Mouse (Mus musculus): ENCODE measurements around the gene Pms2. TPM values are rescaled to one million over a fixed set of nuclear protein-coding genes. Genes with fewer than 3 reads are reported as not detected.

The Pms2 gene
- polyA plus RNA-seq, 1 experiment from 2014 or later, result 31.9 TPM

DNA sequence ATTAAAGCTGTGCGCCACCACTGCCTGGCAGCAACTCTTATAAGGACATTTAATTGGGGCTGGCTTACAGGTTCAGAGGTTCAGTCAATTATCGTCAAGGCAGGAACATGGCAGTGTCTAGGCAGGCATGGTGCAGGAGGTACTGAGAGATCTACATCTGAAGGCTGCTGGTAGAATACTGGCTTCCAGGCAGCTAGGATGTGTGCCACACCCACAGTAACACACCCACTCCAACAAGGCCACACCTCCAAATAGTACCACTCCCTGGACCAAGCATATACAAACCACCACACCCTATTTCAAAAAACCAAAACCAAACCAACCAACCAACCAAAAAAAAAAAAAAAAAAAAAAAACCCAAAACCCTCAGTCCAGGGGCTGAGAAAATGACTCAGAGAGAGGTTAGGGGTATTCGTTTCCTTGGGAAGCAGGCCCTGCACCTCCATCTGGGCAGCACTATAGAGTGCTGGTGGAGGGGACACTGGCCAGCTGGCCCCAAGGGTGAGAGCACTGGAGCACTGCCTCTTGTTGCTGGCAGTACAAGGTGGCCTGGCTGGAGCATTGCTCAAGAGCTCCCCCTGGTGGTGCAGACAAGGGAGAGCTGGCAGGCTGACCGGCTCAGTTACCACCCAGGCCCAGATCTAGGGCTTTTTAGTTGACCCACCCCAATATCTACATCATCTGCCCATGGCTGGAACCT, 65.3 kb downstream of the Pms2 start:
- Histone ChIP-seq H3K9me3 (replicated peaks) (no peaks in the 10 kb centered on the region), H3K27me3 (no peaks in the 10 kb centered on the region), H3K9ac (no peak overlapping the region), H3K36me3 (no peaks in the 10 kb centered on the region), H3K4me3 (replicated peaks) (no peak overlapping the region), H3K4me1 (no peaks in the 10 kb centered on the region), H3K4me2 (no peak overlapping the region), H3K27ac (no peak overlapping the region)
- 46% methylated on average over 4 of the region's 4 CpGs for WGBS
- peak; percentile 65 for ATAC-seq (replicated peaks; ENCODE audit: low FRiP score)

DNA sequence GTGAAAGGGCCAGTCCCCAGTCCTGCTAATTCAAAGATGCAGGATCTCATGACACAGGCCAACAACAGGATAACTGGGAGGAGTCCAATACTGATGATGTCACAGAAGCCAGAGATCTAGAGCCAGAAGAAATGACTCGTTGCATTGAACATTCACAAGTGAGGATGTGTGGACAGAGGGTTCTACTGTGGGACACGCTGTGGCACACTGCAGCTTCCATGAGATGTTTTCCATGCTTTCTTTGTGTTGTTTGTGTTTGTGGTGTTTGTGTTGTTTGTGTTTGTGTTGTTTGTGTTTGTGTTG, 65.8 kb downstream of the Pms2 start:
- Histone ChIP-seq H3K9ac (no peak overlapping the region), H3K36me3 (no peaks in the 10 kb centered on the region), H3K4me2 (no peak overlapping the region), H3K9me3 (replicated peaks) (no peaks in the 10 kb centered on the region), H3K27ac (no peak overlapping the region), H3K27me3 (no peaks in the 10 kb centered on the region), H3K4me1 (no peaks in the 10 kb centered on the region), H3K4me3 (replicated peaks) (no peak overlapping the region)
- ATAC-seq (replicated peaks; ENCODE audit: low FRiP score), result peak; percentile 31; the same call in 1 of the 2 replicates
- WGBS, result 54% methylated on average over 2 of the region's 2 CpGs

DNA sequence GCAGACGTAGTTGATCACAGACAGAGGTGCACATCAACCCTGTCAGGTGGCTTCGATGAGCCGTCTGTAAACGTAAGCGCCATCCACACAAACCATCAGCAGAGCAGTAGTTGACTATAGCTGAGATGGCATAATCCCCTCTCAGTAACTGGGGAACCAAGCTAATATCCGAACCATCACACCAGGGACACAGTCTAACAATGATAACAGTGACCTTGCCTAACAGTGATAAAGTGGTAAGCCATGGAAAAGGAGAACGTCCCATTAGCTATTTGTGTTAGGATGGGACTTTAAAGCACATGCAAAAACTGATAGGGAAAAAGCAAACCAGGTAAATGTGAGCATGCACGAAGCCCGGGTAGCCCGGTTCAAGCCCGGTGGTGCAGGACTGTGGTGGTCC, 66.5 kb downstream of the Pms2 start:
- Histone ChIP-seq H3K9me3 (replicated peaks) (no peaks in the 10 kb centered on the region), H3K27me3 (no peaks in the 10 kb centered on the region), H3K4me1 (no peaks in the 10 kb centered on the region), H3K4me2 (no peak overlapping the region), H3K36me3 (no peaks in the 10 kb centered on the region), H3K27ac (no peak overlapping the region), H3K4me3 (replicated peaks) (no peak overlapping the region), H3K9ac (no peak overlapping the region)
- ATAC-seq (replicated peaks; ENCODE audit: low FRiP score), result no peak
- 90% methylated on average over 11 of the region's 11 CpGs for WGBS

DNA sequence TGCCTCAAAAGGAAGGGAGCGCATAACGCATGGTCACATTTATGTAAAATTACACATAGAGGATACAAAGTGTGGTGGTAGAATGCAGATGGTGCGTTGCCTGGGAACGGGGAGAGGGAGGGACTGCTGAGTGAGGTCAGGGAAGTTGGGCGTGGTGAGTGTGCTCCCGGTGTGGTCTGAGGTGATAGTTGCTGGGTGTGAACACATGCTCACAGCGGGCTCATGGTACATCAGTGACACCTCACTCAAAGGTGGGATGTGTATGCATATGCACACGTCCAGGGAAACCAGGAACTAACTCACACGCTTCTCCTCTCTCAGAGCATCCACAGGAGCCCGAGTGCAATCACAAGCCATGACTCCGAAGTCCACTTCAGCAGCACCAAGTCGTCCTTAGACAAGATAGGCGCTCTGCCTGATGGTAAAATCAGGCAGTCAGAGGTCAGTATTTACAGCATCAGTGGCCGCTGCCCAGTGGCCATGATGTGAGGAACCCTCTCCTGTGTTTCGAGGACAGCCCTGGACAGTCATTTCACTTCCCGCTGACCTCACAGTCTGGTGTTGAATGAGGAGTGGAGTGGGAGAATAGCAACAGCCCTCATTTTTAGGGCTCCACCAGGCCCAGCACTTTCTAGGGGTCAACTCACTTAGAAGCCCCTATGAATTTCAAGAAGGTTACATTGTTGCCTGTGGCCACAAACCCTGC, 67.1 kb downstream of the Pms2 start:
- H3K9me3 ChIP-seq (replicated peaks), result no peaks in the 10 kb centered on the region
- H3K27ac ChIP-seq, result no peak overlapping the region
- H3K9ac ChIP-seq, result no peak overlapping the region
- H3K27me3 ChIP-seq, result no peaks in the 10 kb centered on the region
- no peak overlapping the region for H3K4me3 ChIP-seq (replicated peaks)
- H3K4me1 ChIP-seq, result no peaks in the 10 kb centered on the region
- no peak; the same call in 1 of the 2 replicates for ATAC-seq (replicated peaks; ENCODE audit: low FRiP score)
- H3K4me2 ChIP-seq, result no peak overlapping the region
- no peaks in the 10 kb centered on the region for H3K36me3 ChIP-seq
- WGBS, result 73% methylated on average over 16 of the region's 16 CpGs

DNA sequence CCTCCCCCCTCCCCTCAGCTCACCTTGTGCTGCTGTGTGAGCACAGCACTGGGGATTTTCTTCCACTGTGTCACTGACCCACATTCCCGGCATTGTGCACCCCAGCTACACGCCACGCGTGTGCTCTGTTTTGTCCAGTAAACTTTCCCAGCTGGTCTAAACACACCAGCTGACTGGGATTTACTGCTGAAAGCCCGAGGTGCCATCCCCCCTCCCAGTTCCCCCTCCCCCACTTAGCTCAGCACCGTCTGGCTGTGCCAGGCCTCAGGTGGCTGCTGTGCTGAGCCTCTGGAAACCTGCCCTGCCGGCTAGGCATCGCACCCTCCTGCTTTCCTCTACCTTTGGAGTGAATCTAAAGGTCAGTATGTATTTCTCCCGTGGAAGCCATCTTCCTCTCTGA, 71.1 kb downstream of the Pms2 start:
- Histone ChIP-seq H3K36me3 (peaks cover 19% of the 10 kb centered on the region), H3K9ac (no peak overlapping the region), H3K27ac (no peak overlapping the region), H3K4me1 (no peaks in the 10 kb centered on the region), H3K27me3 (no peaks in the 10 kb centered on the region), H3K4me2 (no peak overlapping the region), H3K4me3 (replicated peaks) (no peak overlapping the region), H3K9me3 (replicated peaks) (no peaks in the 10 kb centered on the region)
- peak; percentile 36; the same call in 1 of the 2 replicates for ATAC-seq (replicated peaks; ENCODE audit: low FRiP score)
- 25% methylated on average over 9 of the region's 9 CpGs for WGBS

DNA sequence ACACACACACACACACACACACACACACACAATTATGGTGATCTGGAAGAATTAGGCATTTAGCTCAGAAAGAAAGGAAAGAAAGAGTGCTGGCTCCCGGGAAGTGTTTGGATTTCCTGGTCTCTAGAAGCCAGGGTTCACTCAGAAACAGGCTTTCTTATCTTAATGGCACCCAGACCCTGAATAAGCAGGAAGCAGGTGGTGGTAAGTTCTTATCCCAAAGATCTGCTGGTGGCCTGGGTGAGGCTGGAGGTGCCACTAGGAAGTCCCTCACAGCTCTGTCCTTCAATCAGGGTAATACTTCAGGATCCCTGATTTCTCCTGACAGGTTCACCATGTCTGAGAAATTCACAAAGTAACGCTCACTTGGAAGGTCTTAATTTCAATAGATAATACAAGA, 72.6 kb downstream of the Pms2 start:
- no peak for ATAC-seq (replicated peaks; ENCODE audit: low FRiP score)

More for the DNA sequence above, 72.6 kb downstream of the Pms2 start:
- no peaks in the 10 kb centered on the region for H3K4me1 ChIP-seq
- no peaks in the 10 kb centered on the region for H3K9me3 ChIP-seq (replicated peaks)
- H3K36me3 ChIP-seq, result peaks cover 33% of the 10 kb centered on the region
- 88% methylated on average over 2 of the region's 2 CpGs for WGBS
- H3K4me2 ChIP-seq, result no peak overlapping the region
- no peak overlapping the region for H3K27ac ChIP-seq
- no peak overlapping the region for H3K9ac ChIP-seq
- H3K4me3 ChIP-seq (replicated peaks), result no peak overlapping the region
- H3K27me3 ChIP-seq, result no peaks in the 10 kb centered on the region

Other genes with a start within 250 kb of the Pms2 start
- 17.9 and 19.0 TPM in 2 replicates for gene Usp42, start 177.7 kb upstream of the Pms2 start, polyA plus RNA-seq (2015; fragmentation: Nextera tagmentation; extraction: Ambion mirVana)
- 41.1 and 43.3 TPM in 2 replicates for gene Eif2ak1, start 92.2 kb upstream of the Pms2 start, polyA plus RNA-seq (2015; fragmentation: Nextera tagmentation; extraction: Ambion mirVana)
- 0.36 and 0.58 TPM in 2 replicates for gene Ankrd61, start 12.3 kb upstream of the Pms2 start, polyA plus RNA-seq (2015; fragmentation: Nextera tagmentation; extraction: Ambion mirVana)
- gene Aimp2, start 117 bp upstream of the Pms2 start, polyA plus RNA-seq (2015; fragmentation: Nextera tagmentation; extraction: Ambion mirVana), result 113 TPM in 2 replicates
- 0.59 and 0.83 TPM in 2 replicates for gene Gm42421, start 18.2 kb downstream of the Pms2 start, polyA plus RNA-seq (2015; fragmentation: Nextera tagmentation; extraction: Ambion mirVana)
- gene Rsph10b, start 23.1 kb downstream of the Pms2 start, polyA plus RNA-seq (2015; fragmentation: Nextera tagmentation; extraction: Ambion mirVana), result 0.81 TPM in 2 replicates
- gene Ccz1, start 104.9 kb downstream of the Pms2 start, polyA plus RNA-seq (2015; fragmentation: Nextera tagmentation; extraction: Ambion mirVana), result 84.3 and 91.6 TPM in 2 replicates
- gene Ocm, start 116.7 kb downstream of the Pms2 start, polyA plus RNA-seq (2015; fragmentation: Nextera tagmentation; extraction: Ambion mirVana), result 5.0 TPM in 2 replicates
- 5.4 and 5.8 TPM in 2 replicates for gene Lmtk2, start 190.5 kb downstream of the Pms2 start, polyA plus RNA-seq (2015; fragmentation: Nextera tagmentation; extraction: Ambion mirVana)

Measured in kidney, embryonic 15.5 days (tissue).